Mouse (Mus musculus) bone marrow, adult 2 months (tissue): ENCODE measurements around the gene Zfp583. TPM values are rescaled to one million over a fixed set of nuclear protein-coding genes. Genes with fewer than 3 reads are reported as not detected.

Source experiments
- H3K27ac ChIP-seq: fragments of 200-500 bp; 2 replicates; pipeline ENCODE4 v1.5.1; 2012; ENCODE audit warnings: low read depth, mild to moderate bottlenecking, control low read depth, inconsistent platforms, low read length; ENCODE audit not compliant: control insufficient read depth, poor library complexity, insufficient read depth
- H3K4me1 ChIP-seq: fragments of 200-500 bp; 2 replicates; pipeline ENCODE4 v1.6.1; 2011; ENCODE audit warnings: low read length; ENCODE audit not compliant: control insufficient read depth, insufficient read depth
- H3K4me3 ChIP-seq: fragments of 200-500 bp; replicated peaks from 2 replicates; pipeline ENCODE3; 2011; ENCODE audit warnings: mild to moderate bottlenecking, low read depth, low read length, control low read depth; ENCODE audit not compliant: control insufficient read depth
- CTCF ChIP-seq: fragments of 200-500 bp; IDR thresholded peaks from 2 replicates; pipeline ENCODE4 v1.5.1; 2011; ENCODE audit warnings: low read length, control low read depth; ENCODE audit not compliant: control insufficient read depth, insufficient read depth
- POLR2A ChIP-seq: fragments of 200-500 bp; IDR thresholded peaks from 2 replicates; pipeline ENCODE4 v1.6.1; 2011; ENCODE audit warnings: low read depth, mild to moderate bottlenecking, control low read depth, low read length, borderline replicate concordance; ENCODE audit not compliant: control insufficient read depth
- WGBS: fragments of 180-500 bp; shearing (Covaris S2); methylation state at CpG from one replicate; pipeline ENCODE4 v1.1.7; 2018; 5-methylcytosine and 5-hydroxymethylcytosine counted together
- polyA plus RNA-seq: library from polyadenylated mRNA; stranded (reverse); fragments of >200 nt; gene quantifications from 2 replicates; pipeline ENCODE4 v1.2.4, GENCODE M21; 2011; ENCODE audit warnings: low replicate concordance; ENCODE audit not compliant: missing spikeins, insufficient read depth, insufficient read length

The Zfp583 gene
- polyA plus RNA-seq, 1 experiment, result not detected

GRCm38 (mm10) chr7:6283451-6284075 lies 47.5 kb downstream of the Zfp583 start:
- H3K4me3 ChIP-seq, result peak overlapping the region; percentile 75
- under 1% methylated on average over 23 of the region's 23 CpGs for WGBS
- TF ChIP-seq CTCF, result peak; percentile 55; the same call in 1 of the 2 replicates
- TF ChIP-seq POLR2A, result no peak
- peak overlapping the region; percentile 46 for H3K27ac ChIP-seq
- no peaks in the 10 kb centered on the region; the same call in 1 of the 2 replicates for H3K4me1 ChIP-seq

GRCm38 (mm10) chr7:6282749-6283148 lies 48.3 kb downstream of the Zfp583 start:
- Histone ChIP-seq H3K4me1 (no peaks in the 10 kb centered on the region; the same call in 1 of the 2 replicates), H3K4me3 (peak overlapping the region; percentile 63), H3K27ac (no peak overlapping the region)
- WGBS, result 0% methylated on average over 1 of the region's 1 CpGs
- TF ChIP-seq CTCF (0 out of 2 replicates have a peak, but pooled peaks have one; percentile 16), POLR2A (no peak)

GRCm38 (mm10) chr7:6277906-6278305 lies 53.2 kb downstream of the Zfp583 start:
- WGBS, result 45% methylated on average over 3 of the region's 3 CpGs
- Histone ChIP-seq H3K27ac (no peak overlapping the region), H3K4me3 (no peak overlapping the region), H3K4me1 (no peaks in the 10 kb centered on the region; the same call in 1 of the 2 replicates)
- TF ChIP-seq CTCF, result no peak
- no peak for TF ChIP-seq POLR2A

- Histone ChIP-seq H3K27ac (no peak overlapping the region), H3K4me3 (no peak overlapping the region), H3K4me1 (no peaks in the 10 kb centered on the region)
- TF ChIP-seq CTCF, result peak; percentile 62
- no peak for TF ChIP-seq POLR2A
- WGBS, result 61% methylated on average over 8 of the region's 8 CpGs
These were observed 65.4 kb downstream of the Zfp583 start for GRCm38 (mm10) chr7:6265695-6266094.

Other genes starting within 250 kb of the Zfp583 start
- gene Zfp787, start 175.3 kb downstream of the Zfp583 start, polyA plus RNA-seq, result 15.3 and 38.1 TPM in 2 replicates
- 9.5 and 14.9 TPM in 2 replicates for gene Zfp444, start 159.1 kb downstream of the Zfp583 start, polyA plus RNA-seq
- not detected in 2 replicates for gene Galp, start 134.2 kb downstream of the Zfp583 start, polyA plus RNA-seq
- gene Zscan5b, start 109.0 kb downstream of the Zfp583 start, polyA plus RNA-seq, result not detected in 2 replicates
- gene Epp13, start 78.6 kb downstream of the Zfp583 start, polyA plus RNA-seq, result not detected in 2 replicates
- gene Zfp667, start 44.7 kb downstream of the Zfp583 start, polyA plus RNA-seq, result 1.2 TPM in 1 of 2 replicates, not detected in the other
- gene Gm3854, start 12.5 kb upstream of the Zfp583 start, polyA plus RNA-seq, result not detected in 2 replicates
- 0.45 and 1.0 TPM in 2 replicates for gene Zfp78, start 32.0 kb upstream of the Zfp583 start, polyA plus RNA-seq
- 1.2 and 3.0 TPM in 2 replicates for gene Zfp28, start 52.0 kb upstream of the Zfp583 start, polyA plus RNA-seq
- gene Smim17, start 67.4 kb upstream of the Zfp583 start, polyA plus RNA-seq, result not detected in 2 replicates
- gene Gm20715, start 79.0 kb upstream of the Zfp583 start, polyA plus RNA-seq, result not detected in 2 replicates
- gene Olfr1344, start 107.4 kb upstream of the Zfp583 start, polyA plus RNA-seq, result not detected in 2 replicates
- 0.14 TPM in 1 of 2 replicates, not detected in the other for gene Olfr1336, start 124.9 kb upstream of the Zfp583 start, polyA plus RNA-seq
- gene Olfr1346, start 135.8 kb upstream of the Zfp583 start, polyA plus RNA-seq, result 0.27 TPM in 1 of 2 replicates, not detected in the other
- gene Olfr5, start 155.7 kb upstream of the Zfp583 start, polyA plus RNA-seq, result not detected in 2 replicates
- gene Olfr1347, start 168.5 kb upstream of the Zfp583 start, polyA plus RNA-seq, result not detected in 2 replicates
- not detected in 2 replicates for gene Olfr1348, start 177.5 kb upstream of the Zfp583 start, polyA plus RNA-seq
- gene Olfr1349, start 191.7 kb upstream of the Zfp583 start, polyA plus RNA-seq, result not detected in 2 replicates
- not detected in 2 replicates for gene Olfr1350, start 233.6 kb upstream of the Zfp583 start, polyA plus RNA-seq